Mouse (Mus musculus): ENCODE data around the gene Camk1d.

DNA sequence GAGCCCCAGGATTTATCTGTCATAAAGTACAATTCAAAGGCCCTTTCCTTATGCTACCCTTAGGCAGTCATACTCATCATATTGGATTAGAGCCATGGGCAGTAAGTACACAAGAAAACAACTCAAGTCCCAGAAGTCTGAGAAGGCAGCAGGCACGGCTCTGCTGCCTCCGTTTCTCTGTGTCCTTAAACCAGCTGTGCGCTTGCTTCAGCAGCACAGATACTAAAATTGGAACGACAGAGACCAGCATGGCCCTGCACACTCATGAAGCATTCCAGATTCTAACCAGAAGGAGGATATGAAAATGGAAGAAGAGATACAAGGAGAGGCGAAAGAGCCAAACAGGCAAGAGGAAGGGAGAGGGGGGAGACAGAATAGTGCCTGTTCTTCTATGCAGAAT, 72.6 kb downstream of the Camk1d start:
- no peak for TF ChIP-seq CTCF (IDR thresholded peaks at IDR 0.05; ENCODE audit: insufficient read depth, low read depth, low read length)
- TF ChIP-seq POLR2A (IDR thresholded peaks at IDR 0.05; ENCODE audit: insufficient read depth, low read depth, low read length), result no peak
